Mouse (Mus musculus): ENCODE measurements around the gene Gsta4.
"Not testable (repeated sequence)": the region's sequence is repeated elsewhere in the genome, so short reads cannot be mapped to it uniquely, and the experiment has no call there.

Gene Gsta4

DNA sequence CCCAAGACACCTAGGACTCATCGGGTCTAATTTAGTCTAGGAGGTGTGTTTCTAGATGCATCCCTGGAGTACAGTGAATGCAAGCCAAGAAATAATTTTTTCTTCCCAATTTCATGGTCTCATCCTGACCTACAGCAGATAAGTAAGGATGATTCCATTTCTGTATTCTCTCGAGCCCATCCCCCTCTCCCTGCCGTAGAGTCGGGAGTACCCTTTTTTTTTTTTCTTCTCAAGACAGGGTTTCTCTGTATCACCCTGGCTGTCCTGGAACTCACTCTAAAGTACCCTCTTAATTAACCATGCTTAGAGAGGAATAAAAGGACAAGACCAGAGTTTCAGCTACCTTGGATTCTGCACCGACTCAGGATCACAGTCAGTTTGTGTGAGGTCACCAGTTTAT lies 4.4 kb upstream of the Gsta4 start:
- in situ Hi-C loops (cut with MboI), result no loop called here

DNA sequence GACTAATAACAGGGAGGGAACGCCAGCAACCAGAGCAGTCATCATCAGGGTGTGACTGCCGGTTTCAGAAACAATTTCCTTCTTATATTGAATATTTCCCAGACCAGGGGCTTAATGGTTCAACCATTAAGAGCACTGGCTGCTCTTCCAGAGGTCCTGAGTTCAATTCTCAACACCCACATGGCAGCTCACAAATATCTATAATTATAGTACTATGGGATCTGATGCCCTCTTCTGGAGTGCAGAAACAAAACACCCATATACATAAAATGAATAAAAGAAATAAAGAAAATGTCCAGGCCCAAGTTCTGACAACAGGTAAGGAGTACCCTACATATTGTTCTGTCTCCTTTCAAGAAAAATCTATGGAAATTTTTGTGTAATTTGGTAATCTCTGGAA lies 3.5 kb upstream of the Gsta4 start:
- in situ Hi-C loops (cut with MboI), result no loop called here

DNA sequence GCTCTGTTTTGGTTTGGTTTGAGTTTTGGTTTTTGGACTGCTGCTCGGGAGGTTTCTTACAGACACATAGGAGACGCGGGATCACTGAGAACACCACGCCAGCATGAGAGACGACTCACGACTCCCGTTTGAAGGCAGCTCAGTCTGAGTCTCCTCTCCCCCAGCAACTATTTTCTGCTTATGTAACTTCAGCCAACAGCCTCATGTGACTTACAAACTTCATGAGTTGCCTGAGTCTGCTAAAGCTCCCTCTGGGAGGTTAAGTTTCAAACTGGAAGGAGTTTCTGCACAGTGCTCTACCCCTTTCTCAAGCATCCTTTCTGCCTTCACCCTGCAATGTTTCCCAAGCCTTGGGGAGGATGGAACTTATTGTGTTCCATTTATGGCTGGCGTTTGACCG lies 3.1 kb downstream of the Gsta4 start:
- in situ Hi-C loops (cut with MboI), result no loop called here

DNA sequence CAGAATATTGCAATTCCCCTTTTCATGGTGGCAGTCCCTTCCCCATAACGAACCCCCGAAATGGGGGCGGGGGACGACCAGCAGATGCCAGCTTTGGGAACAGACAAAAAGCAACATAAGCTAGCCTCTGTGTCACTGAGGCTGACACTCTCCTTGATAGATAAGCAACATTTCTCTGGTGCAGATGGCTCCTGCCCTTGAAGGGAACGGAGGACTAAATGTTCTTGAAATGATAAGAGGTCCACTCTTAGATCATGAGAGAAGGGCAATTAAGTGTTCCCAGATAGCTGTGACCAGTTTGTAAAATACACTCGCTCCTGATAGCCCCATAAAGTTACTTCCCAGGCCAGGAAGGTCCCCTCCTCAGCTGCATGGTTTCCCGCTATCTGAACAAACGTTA lies 6.3 kb downstream of the Gsta4 start:
- in situ Hi-C loops (cut with MboI), result no loop called here

DNA sequence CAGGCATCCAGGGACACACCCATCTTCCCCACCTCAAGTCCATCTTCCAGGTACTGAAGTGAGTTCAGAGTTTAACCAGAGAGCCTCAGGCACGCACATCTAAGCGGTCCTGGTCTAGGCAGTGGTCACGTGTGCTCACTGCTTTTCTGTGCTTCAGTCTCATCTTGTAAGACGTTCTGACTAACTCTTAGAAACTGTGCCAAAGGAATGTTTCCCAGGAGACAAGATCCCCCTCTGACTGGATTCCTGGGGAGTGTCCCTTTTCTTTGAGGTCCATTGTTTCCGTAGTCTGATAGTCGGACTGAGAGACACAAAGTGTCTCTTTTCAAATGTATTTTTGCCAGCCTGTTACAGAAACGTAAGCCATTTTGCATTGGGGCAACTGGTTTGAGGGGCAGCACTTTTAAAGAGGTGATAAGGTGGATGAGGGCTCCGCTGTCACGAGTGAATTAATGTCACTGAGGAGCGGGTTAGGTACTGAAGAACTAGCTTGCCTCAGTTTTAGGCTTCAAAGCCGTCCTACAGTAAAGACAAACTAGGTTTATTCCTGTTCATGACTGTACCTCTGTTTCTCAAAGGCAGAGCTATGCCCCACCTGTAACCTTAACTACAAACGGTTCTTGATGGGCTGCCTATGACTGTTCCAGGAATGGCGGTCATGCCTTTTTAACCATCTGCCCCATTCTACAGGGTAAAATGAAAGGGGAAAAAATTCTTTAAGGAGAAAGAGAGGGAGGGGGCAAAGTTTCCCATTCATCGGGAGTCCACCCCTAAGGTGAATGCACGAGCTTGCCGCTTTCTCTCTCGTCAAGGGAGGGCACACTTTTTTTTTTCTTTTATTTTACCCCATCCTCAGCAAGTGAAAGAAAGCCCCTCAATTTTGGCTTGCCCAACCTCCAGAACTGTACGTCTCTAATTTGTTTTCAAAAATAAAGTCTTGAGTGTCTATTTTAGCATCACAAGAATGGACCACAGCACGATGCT lies 8.4 kb downstream of the Gsta4 start:
- in situ Hi-C loops (cut with MboI), result loop anchor here (10.0 kb wide), 1 partner anchor 86 kb away; the partner anchor contains the start of genes Fbxo9 and Ick

DNA sequence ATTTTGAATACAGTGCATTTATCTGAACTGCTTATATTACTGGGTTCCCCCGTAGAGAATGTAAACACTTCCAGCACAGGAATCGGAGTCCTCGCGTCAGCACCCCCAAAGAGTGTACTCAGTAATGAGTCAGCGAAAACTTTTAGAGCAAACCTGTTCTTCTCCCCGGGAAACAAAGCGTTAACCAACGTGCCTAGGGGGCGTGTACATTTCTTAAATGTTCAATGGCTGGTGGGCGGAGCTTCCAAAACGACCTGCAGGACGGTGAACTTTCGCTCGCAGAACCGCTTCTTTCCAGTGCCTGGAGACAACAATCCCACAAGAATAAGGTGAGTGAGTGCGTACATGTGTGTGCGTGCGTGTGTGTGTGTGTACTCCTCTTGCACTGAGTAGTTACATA lies 9.2 kb downstream of the Gsta4 start:
- in situ Hi-C loops (cut with MboI), result loop anchor here (10.0 kb wide), 1 partner anchor 87 kb away; the partner anchor contains the start of genes Fbxo9 and Ick

DNA sequence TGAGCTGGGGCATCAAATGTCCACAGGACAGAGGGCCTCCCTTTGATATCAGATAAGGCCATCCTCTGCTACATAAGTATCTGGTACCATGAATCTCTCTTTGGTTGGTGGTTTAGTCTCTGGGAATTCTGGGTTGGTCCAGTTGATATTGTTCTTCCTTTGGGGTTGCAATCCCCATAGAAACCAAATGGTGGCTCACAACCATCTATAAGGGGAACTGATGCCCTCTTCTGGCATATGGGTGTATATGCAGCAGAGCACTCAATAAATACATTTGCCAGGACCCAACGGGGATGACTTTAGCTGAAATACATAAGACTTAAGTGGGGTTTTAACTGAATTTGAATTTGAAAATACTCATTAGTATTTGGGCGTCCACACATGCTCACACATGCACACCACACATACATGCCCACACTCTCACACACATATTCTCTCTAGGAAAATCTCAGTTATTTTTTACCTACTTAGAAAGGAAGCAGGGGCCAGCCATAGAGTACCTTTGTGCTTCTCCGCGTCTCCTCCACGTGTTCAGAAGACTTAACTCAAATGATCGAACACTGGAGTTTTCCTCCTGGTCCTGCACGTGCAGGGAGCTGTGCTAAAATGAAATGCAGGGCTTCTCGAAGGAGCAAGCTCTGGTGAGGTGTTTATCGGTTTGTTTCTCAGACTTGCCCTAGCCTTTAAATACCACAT lies 11.5 kb downstream of the Gsta4 start:
- in situ Hi-C loops (cut with MboI), result loop anchor here (10.0 kb wide), 1 partner anchor 89 kb away; the partner anchor contains the start of genes Fbxo9 and Ick

DNA sequence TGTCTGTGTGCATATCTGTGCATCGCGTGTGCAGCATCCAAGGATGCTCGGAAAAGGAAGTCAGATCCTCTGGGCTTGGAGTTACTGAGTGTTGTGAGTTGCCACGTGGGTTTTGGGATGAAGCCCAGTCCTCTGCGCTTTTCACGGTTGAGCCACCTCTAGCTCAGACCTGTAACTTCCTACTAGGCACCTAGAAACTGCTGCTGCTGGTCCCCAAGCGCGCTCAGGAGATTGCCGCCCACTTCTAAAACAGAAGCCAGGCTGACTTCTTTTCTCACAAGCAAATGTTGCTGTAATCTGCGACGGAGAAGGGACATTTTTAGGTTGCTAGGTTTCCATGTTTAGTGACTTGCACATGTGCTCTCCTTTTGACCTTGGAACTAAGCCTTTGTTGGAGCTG lies 12.5 kb downstream of the Gsta4 start:
- in situ Hi-C loops (cut with MboI), result loop anchor here (10.0 kb wide), 1 partner anchor 90 kb away; the partner anchor contains the start of genes Fbxo9 and Ick

DNA sequence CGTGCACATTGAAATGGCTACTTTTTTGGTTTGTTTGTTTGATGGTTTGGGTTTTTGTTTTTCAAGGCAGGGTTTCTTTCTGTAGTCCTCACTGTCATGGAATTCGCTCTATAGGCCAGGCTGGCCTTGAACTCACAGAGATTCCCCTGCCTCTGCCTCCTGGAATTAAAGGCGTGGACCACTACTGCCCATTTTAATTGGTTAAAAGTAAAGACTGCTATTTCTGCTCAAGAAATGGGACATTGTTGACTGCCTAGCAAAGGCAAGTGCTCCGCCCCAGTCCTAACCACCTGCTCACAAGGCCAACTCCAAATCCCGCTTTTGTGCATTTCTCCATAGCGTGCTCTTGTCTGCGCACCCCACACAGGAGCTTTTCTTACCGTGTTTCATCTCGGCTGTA lies 15.2 kb downstream of the Gsta4 start:
- in situ Hi-C loops (cut with MboI), result loop anchor here (10.0 kb wide), 1 partner anchor 93 kb away; the partner anchor contains the start of genes Fbxo9 and Ick

DNA sequence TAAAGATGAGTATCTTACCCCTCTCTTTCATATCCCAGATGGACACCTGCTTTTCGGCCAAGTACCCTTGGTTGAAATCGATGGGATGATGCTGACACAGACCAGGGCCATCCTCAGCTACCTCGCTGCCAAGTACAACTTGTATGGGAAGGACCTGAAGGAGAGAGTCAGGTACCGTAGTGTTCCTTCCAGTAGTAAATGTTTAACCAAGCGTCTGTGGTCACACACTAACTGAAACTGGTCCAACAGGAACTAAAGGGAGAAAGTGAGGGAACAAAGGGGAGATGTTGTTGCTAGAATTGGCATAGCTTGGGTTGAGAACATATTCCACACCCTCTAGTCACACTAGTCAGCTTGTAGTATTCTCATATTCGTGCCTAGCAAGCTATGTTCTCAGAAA lies 21.6 kb downstream of the Gsta4 start:
- in situ Hi-C loops (cut with MboI), result no loop called here

DNA sequence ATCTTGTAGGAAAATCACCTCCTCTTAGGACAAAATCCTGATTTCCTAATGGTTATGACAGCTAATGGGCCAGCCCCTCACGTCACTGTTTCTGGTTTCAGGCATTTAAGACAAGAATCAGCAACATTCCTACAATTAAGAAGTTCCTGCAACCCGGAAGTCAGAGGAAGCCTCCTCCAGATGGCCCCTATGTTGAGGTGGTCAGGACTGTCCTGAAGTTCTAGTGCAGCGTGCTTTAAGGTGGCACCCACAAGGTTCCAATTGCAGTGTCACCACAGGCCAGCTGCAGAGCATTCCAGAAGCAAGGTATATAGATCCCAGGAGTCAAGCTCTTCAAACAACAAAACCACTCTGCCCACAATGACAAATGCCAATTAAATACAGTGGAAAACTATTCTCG lies 26.4 kb downstream of the Gsta4 start:
- in situ Hi-C loops (cut with MboI), result no loop called here

DNA sequence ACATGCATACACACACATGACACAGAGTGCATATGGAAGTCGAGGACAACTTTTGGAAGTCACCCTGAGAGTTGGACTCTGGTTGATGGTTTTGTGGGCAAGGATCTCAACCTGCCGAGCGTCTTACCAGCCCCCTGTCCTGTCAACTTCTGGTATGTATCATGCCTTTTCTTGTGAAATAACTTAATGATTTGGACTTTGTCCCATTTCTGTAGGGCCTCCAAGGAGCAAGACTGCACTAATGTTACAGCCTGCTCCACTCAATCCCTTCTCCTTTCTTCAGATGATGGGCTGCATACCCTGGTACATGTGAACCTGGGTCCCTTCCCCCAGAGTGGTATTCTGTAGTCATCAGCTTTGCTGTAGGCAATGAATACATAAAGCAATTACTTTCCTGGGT lies 27.5 kb downstream of the Gsta4 start:
- in situ Hi-C loops (cut with MboI), result no loop called here

DNA sequence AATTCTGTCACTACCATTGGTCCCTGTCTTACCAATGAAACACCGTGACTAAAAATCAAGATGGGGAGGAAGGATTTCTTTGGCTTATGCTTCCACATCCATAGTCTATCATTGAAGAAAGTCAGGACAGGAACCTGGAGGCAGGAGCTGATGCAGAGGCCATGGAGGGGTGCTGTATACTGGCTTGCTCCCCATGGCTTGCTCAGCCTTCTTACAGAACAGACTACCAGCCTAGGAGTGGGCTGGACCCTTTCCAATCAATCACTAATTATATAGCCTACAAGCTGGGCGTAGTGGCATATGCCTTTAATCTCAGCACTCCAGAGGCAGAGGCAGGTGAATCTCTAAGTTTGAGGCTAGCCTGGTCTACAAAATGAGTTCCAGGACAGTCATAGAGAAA lies 28.2 kb downstream of the Gsta4 start:
- in situ Hi-C loops (cut with MboI), result no loop called here

DNA sequence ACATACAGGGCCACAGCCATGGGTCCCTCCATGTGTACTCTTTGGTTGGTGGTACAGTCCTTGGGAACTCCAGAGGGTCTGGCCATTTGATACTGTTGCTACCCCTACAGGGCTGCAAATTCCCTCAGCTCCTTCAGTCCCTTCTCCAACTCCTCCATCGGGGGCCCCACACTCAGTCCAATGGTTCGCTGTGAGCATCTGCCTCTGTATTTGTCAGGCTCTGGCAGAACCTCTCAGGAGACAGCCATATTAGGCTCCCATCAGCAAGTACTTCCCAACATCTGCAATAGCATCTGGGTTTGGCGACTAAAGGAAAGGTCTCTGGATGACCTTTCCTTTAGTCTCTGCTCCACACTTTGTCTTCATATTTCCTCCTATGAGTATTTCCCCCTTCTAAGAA lies 28.9 kb downstream of the Gsta4 start:
- in situ Hi-C loops (cut with MboI), result no loop called here

DNA sequence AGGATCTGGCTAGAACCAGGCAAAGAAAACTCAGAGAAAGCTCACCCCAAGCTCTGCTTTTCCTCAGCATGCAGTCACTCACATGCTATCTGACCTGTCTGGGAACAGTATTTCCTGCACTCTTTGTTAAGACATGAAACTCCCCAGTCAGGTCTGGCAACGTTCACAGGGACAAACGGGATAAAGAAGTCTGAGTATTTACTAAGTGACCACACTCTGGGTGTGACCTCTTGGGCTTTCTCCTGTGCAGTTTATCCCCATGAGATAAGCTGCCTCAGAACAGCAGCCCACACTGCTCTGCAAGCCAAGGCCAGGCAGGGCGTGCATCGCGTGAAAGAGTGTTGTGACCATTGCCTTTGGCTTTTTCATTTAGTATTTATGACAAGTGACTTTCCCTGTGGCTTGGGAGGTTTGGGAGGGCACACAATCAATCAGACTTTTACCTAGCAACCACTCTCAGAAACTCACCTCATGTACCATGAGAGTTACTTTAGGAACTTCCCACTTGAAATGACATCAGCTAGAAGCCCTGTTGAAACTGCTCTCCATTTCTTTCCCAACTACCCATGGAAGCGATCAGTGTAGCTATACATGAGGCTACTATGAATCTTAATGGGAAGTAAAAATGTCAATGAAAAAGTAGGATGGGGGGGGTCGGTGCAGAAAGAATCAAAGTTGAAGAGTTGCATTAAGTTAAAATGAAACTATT lies 29.9 kb downstream of the Gsta4 start:
- in situ Hi-C loops (cut with MboI), result no loop called here

DNA sequence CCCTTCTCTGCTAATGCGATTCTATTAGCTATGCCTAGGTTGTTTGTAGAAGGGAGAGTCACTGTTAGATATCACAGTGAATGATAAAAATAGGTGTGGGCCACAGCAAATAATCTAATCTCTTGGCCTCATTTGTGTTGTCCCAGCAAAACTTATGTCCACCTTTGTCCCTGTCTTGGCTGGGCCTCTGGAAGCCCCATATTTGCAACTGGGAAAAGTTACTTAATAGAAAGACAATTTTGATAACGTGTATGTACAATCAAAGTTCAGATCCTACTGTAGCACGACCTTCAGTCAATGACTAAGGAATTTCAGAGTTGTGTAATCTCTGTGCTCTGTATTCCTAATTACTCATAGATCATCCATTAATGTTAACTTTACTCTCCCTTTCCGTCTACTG lies 34.5 kb downstream of the Gsta4 start:
- in situ Hi-C loops (cut with MboI), result no loop called here

DNA sequence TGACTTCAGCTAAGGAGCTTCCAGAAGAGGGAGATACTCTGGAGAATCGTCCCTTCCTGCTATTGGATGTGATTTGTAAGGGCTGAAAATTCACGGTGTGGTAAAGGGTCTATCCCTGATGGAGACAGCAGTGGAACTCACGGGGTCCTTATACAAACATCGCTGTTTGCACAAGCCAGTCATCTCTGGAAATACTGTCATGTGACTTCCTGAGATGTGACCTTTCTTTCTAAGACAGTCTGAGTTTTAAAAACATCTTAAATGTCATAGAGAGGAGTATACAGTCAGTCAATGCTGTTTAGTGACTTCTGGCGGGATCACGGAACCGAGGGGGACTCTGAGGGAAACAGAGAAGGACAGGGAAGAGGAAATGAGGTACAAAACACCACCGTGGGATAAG lies 40.0 kb downstream of the Gsta4 start:
- in situ Hi-C loops (cut with MboI), result no loop called here

DNA sequence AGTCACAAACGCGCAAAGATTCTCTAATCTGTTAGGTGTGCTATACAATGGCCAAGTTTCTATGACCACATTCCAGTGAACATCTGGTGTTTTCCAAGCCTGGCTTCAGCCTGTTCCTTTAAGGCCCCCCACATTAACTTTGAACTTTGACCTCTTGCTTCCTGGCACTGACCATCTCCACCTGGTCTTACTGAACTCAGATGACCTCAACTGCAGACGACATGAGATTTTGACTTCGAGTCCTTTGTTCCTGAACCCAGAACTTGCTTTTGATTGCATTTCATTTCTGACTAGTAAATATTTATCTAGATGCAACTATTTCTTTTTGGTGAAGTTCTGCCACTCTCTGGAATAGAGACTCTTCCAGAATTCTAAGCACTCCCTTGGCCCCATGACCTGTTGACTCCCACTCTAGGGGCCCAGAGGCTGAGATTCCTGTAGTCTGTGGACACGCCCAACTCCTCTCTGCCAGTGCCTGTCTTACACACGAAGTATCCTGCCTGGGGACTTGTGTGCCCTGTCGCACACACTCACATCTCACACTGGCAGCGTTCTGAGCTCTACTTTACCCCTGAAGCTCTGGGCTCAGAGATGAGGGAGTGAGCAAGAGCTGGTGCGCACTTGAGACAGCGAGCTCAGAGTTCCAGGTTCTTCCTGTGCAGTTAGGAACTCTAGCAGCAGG lies 40.8 kb downstream of the Gsta4 start:
- in situ Hi-C loops (cut with MboI), result no loop called here

DNA sequence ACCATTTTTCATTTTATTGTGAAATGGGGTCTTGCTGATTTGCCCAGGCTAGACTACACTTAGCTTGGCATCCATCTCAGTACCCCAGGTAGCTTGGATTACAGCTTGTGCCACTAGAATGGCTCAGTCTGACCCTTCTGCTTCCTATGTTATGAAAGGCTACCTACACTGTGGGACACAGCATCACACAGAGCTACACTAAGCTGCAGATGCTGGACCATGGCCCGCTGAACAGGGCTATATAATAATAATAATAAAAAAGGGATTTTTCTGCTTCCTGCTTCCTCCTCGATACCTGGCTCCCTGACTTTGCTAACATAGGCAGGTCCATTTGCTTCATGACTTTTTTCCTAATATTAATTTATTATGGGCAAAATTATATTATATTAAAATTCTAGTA lies 41.8 kb downstream of the Gsta4 start:
- in situ Hi-C loops (cut with MboI), result no loop called here

DNA sequence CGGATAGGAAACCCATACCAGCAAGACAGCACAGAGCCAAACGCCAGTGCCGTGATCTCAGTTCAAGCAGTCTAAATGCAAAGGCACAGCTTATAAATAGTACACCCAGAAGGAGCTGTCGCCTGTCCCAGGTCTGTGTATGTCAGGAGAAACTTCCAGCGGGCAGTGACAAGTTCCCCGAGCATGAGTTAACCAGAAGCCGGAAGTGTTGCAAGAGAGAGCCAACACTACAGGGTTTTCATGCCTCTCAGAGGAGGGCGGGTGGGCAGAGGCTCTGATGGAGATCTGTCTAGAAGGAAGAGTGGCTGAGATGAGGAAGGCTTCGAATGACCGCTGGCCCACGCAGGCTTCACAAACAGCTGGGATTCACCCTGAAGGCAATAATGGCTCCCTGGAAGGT lies 42.7 kb downstream of the Gsta4 start:
- in situ Hi-C loops (cut with MboI), result no loop called here

DNA sequence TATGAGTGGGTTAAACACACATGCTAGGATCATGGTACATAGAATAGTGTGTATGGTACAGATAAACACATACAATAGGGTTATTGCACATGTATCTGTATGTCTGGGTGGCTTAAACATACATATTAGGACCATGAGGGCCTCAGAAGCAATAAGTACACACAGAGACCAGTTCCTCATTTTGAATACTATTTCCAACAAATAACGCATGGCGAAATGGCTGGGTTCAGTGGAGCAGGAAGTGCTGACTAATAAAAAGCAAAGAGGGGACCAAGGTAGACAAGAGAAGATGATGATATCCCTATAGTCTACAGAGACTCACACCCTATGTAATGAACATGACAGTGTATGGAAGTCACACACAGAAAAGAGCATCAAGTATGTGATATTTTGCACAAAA lies 45.5 kb downstream of the Gsta4 start:
- in situ Hi-C loops (cut with MboI), result no loop called here

DNA sequence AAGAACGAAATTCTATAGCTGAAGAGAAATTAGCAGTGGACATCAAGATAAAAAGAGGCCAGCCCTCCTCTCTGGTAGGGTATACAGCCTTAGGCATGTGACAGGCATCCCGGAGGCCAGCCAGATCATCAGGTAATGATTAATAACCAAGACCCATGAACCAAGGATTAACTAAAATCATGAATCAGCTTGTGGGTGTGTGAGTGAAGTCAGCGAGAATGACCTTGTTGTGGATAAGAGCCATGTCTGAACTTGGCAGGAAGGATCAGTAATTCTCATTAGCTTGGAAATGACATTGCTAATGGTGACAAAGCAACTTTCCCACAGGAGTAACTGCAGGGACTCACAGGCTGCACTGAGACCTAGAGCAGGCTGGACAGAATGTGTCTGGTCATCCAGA lies 47.1 kb downstream of the Gsta4 start:
- in situ Hi-C loops (cut with MboI), result not testable (repeated sequence)
